Mouse (Mus musculus) monocyte, adult 2 months (primary cell): ENCODE data around the gene Tmem229b.
"Not testable (repeated sequence)": the region's sequence is repeated elsewhere in the genome, so short reads cannot be mapped to it uniquely, and the experiment has no call there.

Experiments used
- DNase-seq, 2 experiments: peaks; one replicate each; pipeline ENCODE4 v3.0.0; 2022; ENCODE audit warnings: low spot score in 2 of 2, low read depth in 1 of 2

Tmem229b gene

DNA sequence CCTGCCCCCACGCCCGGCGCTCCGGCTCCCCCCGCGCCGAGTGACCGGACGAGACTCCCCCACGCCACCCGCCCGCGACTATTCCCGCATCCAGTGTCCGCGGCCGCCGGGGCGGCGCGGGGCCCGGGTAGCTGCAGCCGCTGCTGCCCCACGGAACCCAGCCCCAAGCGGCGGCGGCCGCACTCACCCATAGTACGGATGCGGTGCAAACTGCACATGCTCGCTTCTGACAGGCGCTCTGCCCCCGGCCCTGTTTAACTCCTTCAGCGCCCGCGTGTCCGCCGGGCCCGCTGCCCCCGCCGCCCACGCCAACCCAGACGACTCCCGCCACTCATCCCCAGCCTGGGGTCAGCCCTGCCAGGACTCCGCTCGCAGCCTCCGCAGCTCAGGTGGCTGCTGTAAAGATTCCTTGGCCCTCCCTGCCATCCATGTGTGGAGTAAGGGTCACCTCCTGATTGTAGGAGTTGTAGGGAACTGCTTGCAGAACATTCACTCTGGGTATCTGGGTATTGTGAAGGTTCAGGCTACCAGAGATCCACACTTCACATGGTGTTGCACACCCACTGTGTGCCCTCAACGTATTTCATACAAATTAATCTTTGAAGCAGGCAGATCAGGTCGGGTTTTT is at the start of gene Tmem229b:
TSS of gene Tmem229b (minus strand) at position 502 of the 628 bp plus-strand sequence.
- DNase-seq = no peak

- DNase-seq = no peak
Measured at GRCm38 (mm10) chr12:79055276-79055675, 47.8 kb upstream of the Tmem229b start.

- DNase-seq = no peak
Measured at GRCm38 (mm10) chr12:79052073-79052472, 44.6 kb upstream of the Tmem229b start.

- DNase-seq = no peak
Measured at GRCm38 (mm10) chr12:79050545-79051212, 43.3 kb upstream of the Tmem229b start.

- DNase-seq = no peak
Measured at GRCm38 (mm10) chr12:79049807-79050206, 42.4 kb upstream of the Tmem229b start.

DNA sequence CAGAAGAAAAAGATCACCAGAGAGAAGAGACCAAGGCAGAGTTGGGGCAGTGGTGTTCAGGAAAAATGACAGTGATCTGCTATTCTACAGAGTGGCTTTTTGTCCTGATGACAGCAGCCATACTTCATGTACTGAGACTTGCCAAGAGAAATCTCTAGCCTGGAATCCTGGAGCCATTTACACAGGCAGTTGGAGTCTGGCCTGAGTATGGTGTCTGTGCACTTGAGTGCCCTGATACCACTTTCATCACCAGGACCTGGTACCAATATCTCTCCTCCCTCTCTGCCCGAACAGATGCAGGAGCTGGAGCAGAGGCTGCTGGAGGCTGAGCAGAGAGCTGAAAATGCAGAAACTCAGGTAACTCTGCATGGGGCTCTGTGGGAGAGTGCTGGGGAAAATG is 41.5 kb upstream of the Tmem229b start:
- DNase-seq = no peak

DNA sequence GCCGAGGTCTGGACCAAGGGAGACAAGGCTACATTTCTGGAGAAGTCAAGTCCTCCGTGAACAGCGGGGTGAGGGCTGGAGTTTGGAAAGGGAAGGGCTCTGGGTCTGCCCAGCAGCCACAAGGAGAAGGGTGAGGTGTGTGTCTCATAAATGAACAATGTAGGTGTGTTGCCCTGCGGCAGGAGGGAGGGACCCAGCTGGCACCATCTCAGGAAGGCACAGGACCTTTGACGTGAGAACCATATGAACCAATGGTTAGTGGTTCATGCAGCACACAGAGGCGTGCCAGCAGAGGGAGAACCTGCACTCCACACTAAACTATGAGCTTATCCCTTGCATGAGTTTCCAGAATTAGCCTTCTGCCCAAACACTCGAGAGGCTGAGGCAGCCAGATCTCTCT is 39.8 kb upstream of the Tmem229b start:
- DNase-seq = no peak

GRCm38 (mm10) chr12:79046171-79046570 is 38.7 kb upstream of the Tmem229b start:
- no peak for DNase-seq

GRCm38 (mm10) chr12:79044668-79045067 is 37.2 kb upstream of the Tmem229b start:
- DNase-seq = no peak

- no peak for DNase-seq
Measured at GRCm38 (mm10) chr12:79041436-79041835, 34.0 kb upstream of the Tmem229b start.

- DNase-seq = no peak
Measured at GRCm38 (mm10) chr12:79040201-79040827, 32.9 kb upstream of the Tmem229b start.

DNA sequence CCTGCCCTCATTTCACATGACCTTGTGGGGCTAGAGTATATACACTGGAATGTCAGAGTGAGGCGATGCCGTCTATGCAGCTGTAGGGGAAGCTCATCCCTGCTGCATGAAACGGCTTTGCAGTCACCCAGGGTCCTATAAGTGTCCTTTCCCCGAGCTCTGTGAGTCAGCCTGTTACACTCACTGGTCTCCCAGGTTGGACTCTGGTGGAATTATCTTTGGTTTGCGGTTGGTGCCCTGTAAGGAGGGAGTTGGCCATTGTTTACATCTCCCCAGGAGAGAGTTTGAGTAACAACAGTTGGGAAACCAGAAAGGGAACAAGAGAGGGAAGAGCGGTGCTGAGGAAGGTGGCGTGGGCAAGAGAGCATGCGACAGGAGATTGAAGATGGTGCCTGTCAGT is 32.3 kb upstream of the Tmem229b start:
- no peak for DNase-seq

DNA sequence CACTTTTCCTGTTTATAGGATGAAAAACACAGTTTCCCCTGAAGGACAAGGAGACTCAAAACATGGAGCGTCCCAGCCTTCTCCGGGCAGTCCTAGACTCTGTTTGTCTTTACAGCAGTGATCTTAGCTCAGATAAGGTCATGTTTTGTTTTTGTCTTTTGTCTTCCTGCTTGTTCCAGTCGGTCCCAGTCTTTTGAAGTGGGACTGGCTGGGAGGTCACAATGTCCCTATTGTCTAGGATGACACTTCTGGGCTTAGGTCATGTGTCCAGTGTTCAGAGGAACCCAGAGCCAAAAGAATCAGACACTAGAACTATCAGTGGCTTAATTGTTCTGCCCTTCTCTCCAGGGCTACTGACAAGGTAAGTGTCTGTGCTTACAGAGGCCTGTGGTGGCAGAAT is 27.9 kb upstream of the Tmem229b start:
- no peak for DNase-seq

- DNase-seq = no peak
Measured at GRCm38 (mm10) chr12:79034331-79034730, 26.9 kb upstream of the Tmem229b start.

DNA sequence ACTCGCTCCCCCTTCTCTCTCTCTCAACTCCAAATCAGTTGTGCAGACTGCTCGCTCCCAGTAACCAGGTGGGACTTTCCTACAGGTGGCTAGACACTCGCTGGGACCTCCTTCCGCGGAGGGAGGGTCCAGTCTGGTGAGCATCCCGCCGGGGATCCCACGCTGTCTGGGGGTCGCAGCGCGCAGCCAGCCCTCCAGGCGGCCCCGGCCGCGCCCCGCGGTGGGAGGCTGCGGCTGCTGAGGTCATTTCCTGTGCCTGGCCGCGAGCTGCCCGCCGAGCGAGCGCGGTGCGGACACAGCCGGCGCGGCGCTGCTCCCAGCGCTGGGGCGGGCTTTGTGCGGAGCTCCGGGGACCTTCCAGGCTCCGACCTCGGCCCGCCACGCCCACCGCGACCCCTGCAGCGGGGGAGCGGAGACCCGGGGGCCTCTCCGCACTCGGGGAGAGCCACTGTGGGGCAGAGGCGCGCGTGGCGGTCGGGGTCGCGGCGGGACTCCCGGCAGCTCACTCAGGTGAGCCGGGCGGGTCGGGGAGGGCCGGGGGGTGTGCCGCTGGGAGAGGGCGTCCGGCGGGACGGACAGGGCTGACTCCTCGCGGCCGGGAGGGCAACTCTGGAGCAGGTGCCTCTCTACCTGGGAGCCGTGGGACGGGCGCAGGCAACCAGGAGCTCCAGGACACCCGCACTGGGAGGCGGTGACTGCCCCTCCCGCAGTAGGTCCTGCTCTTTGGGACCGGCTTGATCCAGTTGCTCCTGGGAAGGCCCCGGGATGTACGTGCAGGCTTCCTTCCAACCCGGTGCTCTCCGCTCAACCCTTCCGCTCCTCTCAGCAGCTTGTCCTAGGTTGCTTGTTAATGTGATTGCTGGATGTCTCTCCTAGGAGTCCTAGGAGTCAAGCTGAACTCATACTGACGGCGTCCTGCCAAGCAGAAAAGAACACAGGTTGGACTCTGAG is 21.8 kb upstream of the Tmem229b start, which contains the start of gene Plekhh1:
TSS of gene Plekhh1 (plus strand) at position 253 of the 951 bp plus-strand sequence.
- DNase-seq = no peak

DNA sequence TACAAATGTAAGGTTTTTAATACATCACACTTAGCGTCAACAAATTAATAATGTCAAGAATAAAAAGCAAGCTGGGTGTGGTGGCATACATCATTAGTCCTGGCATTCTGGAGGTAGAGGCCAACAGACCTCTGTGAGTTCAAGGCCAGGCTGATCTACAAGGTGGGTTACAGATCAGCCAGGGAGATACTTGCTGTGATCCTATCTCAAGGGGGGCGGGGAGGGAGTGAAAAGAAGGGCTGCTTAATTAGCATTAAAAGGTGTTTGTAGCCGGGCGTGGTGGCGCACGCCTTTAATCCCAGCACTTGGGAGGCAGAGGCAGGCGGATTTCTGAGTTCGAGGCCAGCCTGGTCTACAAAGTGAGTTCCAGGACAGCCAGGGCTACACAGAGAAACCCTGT is 20.1 kb upstream of the Tmem229b start:
- not testable (repeated sequence) for DNase-seq

DNA sequence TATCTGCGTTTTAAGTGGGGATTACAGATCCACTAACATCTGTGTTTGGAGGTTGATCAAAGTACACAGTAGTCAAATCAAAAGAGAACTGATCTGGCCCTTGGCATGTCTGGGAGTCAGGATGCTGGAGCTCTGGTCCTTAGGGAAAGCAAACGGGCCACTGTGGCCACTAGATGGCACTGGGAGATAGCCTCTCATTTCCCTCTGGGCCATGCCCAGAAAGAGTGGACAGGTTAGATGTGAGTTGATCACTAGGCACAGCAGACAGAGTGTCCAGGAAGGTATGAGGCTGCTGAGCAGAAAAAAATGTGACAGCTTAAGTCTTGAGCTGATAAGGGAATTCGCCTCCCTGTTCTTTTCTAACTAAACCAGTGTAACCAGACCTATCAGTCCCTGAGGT is 15.5 kb upstream of the Tmem229b start:
- DNase-seq = no peak

DNA sequence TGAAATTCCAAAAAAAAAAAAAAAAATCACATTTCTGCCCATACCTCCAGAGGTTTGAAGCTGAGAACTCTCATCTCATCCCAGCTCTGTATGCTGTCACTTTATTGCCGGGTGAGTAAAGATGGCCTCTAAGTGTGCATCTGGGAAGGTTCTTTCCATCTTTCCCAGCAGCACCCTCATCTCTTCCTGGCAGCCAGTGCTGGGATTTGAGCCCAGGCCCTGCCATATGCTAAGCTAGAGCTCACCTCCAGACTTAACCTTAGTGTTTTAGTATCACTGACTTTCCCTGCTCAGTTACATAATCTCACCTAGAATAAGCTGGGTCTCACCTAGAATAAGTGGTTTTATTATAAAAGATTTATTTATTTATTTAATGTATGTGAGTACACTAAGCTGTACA is 14.5 kb upstream of the Tmem229b start:
- no peak for DNase-seq

DNA sequence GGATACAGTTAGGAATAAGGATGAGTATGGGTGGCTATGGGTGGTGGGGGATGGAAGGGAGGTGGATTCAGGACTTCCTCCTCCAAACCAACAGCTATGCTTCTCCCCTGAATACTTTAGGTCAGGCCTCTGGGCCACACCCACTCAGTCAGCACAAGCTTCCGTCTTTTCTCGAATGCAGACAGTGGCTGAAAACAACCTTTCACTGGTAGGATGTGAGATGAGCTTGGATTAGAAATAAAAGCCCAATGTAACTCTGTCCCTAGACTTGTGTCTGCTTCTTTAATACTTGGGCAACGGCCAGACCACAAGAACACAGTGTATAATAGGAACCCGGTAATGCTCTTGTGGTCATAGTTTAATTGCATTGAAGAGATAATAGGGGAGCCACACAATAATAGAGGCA is 10.6 kb upstream of the Tmem229b start:
- peak in 1 of 2 experiments; percentile 27 for DNase-seq

GRCm38 (mm10) chr12:79016109-79016508 is 8.7 kb upstream of the Tmem229b start:
- no peak for DNase-seq

DNA sequence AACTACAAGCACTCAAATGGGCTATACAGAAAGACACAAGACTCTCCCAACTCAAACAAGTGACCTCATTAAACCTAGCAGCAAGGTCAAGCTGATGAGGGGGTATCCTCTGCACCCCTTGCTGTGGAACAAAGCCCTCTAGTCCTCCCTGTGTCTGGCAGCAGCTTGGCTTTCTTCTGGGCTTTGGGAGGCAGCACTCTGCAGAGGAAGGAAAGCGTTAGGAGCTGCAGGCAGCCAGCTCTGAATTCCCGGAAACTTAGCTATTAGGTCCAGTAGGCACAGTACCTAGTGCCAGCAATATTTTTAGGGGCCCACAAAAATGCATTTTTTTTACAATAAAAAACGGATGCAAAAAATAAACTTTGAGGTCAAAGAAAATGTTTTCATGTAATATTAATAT is 3.1 kb upstream of the Tmem229b start:
- DNase-seq = no peak
